Mouse (Mus musculus) hematopoietic stem cell, adult 5-6 weeks (primary cell): ENCODE data around the gene Fat2. TPM values are rescaled to one million over a fixed set of nuclear protein-coding genes. Genes with fewer than 3 reads are reported as not detected.

Experiments used
- ATAC-seq, 2 experiments: fragments of 125-278 bp in 1 of 2; replicated peaks in 1 of 2; 2 replicates each; pipeline ENCODE4 v1.8.0; 2016 to 2017; ENCODE audit warnings: inconsistent platforms in 2 of 2, mild to moderate bottlenecking in 2 of 2, moderate number of reproducible peaks in 2 of 2, low read depth in 1 of 2, moderate TSS enrichment in 1 of 2; ENCODE audit not compliant: low FRiP score in 2 of 2, poor library complexity in 2 of 2, severe bottlenecking in 2 of 2, insufficient read depth in 1 of 2, low TSS enrichment in 1 of 2
- total RNA-seq: library from RNA; stranded (forward); fragments of 172-1452, 232-1000 nt; gene quantifications from 2 replicates; pipeline ENCODE4 v1.2.3, GENCODE M21; 2017

Gene Fat2
- total RNA-seq: 0.15 and 0.19 TPM in 2 replicates

GRCm38 (mm10) chr11:55336101-55336891 is at the start of gene Fat2:
TSS of gene Fat2 (minus strand) at chr11:55336564.
- no peak for ATAC-seq

GRCm38 (mm10) chr11:55383463-55384045 is 47.2 kb upstream of the Fat2 start:
- ATAC-seq: 0 out of 4 replicates have a peak, but pooled peaks have one; percentile 16 to 23

- ATAC-seq: peak; percentile 42 to 47
Observed at GRCm38 (mm10) chr11:55380908-55381307, 44.5 kb upstream of the Fat2 start.

GRCm38 (mm10) chr11:55378371-55378770 is 42.0 kb upstream of the Fat2 start:
- ATAC-seq: no peak

- no peak for ATAC-seq
Observed at GRCm38 (mm10) chr11:55373838-55374237, 37.5 kb upstream of the Fat2 start.

GRCm38 (mm10) chr11:55373373-55373772 is 37.0 kb upstream of the Fat2 start:
- no peak; a peak in 1 of 4 replicates for ATAC-seq

GRCm38 (mm10) chr11:55372001-55372400 is 35.6 kb upstream of the Fat2 start:
- no peak for ATAC-seq

- ATAC-seq: no peak
Observed at GRCm38 (mm10) chr11:55369093-55369471, 32.7 kb upstream of the Fat2 start.

- no peak for ATAC-seq
Observed at GRCm38 (mm10) chr11:55368388-55369092, 32.2 kb upstream of the Fat2 start.

- ATAC-seq: no peak
Observed at GRCm38 (mm10) chr11:55367783-55368182, 31.4 kb upstream of the Fat2 start.

GRCm38 (mm10) chr11:55365840-55366239 is 29.5 kb upstream of the Fat2 start:
- ATAC-seq: no peak

- ATAC-seq: no peak
Observed at GRCm38 (mm10) chr11:55365242-55365641, 28.9 kb upstream of the Fat2 start.

- ATAC-seq: no peak
Observed at GRCm38 (mm10) chr11:55364662-55365061, 28.3 kb upstream of the Fat2 start.

GRCm38 (mm10) chr11:55358094-55358783 is 21.9 kb upstream of the Fat2 start:
- no peak for ATAC-seq

GRCm38 (mm10) chr11:55356846-55357245 is 20.5 kb upstream of the Fat2 start:
- no peak for ATAC-seq

- ATAC-seq: no peak
Observed at GRCm38 (mm10) chr11:55341961-55342371, 5.6 kb upstream of the Fat2 start.

- ATAC-seq: no peak
Observed at GRCm38 (mm10) chr11:55340789-55341188, 4.4 kb upstream of the Fat2 start.
